ENCODE assay signal across 14 mouse cellular contexts in genomic region chr4:145267631-145268110, GRCm38 (mm10). TPM values are rescaled to one million over a fixed set of nuclear protein-coding genes. Genes with fewer than 3 reads are reported as not detected.
DNase-seq lines count a peak whose midpoint lies in the region; ATAC-seq and TF ChIP-seq lines count a peak whose summit lies in the region.
"Had no signal": no experiment of that assay in that cellular context is flagged by ENCODE, and none has a peak within 500 bp of the region (broad histone marks: within the 10 kb centered on the region; RNA-seq: fewer than 3 reads in every experiment).

No protein-coding gene starts in this region.

- H3K9me3 ChIP-seq in intestine, embryonic 16.5 days (ENCODE audit: control insufficient read depth, low read length): no peaks in the 10 kb centered on the region
- H3K9me3 ChIP-seq: hindbrain, embryonic 12.5 days had no signal

- WGBS in intestine, embryonic 16.5 days: 61% methylated on average over 4 of the region's 4 CpGs

- no peak for TF ChIP-seq CTCF in brain, embryonic 14.5 days (IDR thresholded peaks at IDR 0.05; ENCODE audit: borderline replicate concordance, extremely low read depth, insufficient read depth, insufficient read length)

- no peak overlapping the region for H3K9ac ChIP-seq in intestine, embryonic 16.5 days (ENCODE audit: low read depth, low read length)
- H3K9ac ChIP-seq: hindbrain, embryonic 12.5 days had no signal

- H3K4me1 ChIP-seq in intestine, embryonic 16.5 days (ENCODE audit: control insufficient read depth, insufficient read depth, low read length): peaks cover 5% of the 10 kb centered on the region; the same call in 1 of the 2 replicates
- H3K4me1 ChIP-seq: hindbrain, embryonic 12.5 days had no signal

- no peak for TF ChIP-seq POLR2A in brain, embryonic 14.5 days (IDR thresholded peaks at IDR 0.05; ENCODE audit: borderline replicate concordance, extremely low read depth, insufficient read depth, insufficient read length, poor library complexity, severe bottlenecking)

- no peak for ATAC-seq in intestine, embryonic 16.5 days

- H3K27me3 ChIP-seq in intestine, embryonic 16.5 days (replicated peaks; ENCODE audit: control insufficient read depth, insufficient read depth, low read length): no peaks in the 10 kb centered on the region
- H3K27me3 ChIP-seq: CH12.LX; hindbrain, embryonic 12.5 days had no signal

- no peaks in the 10 kb centered on the region for H3K36me3 ChIP-seq in intestine, embryonic 16.5 days (ENCODE audit: control insufficient read depth, insufficient read depth, low read length)
- H3K36me3 ChIP-seq: hindbrain, embryonic 12.5 days had no signal

- H3K27ac ChIP-seq in intestine, embryonic 16.5 days (ENCODE audit: low read length): no peak overlapping the region
- H3K27ac ChIP-seq: heart, adult 2 months; hindbrain, embryonic 12.5 days had no signal

- DNase-seq in gastrocnemius, postnatal 25 days: peak; percentile 20
- DNase-seq in gastrocnemius, adult 8-10 months (ENCODE audit: low spot score in 2 of 2): no peak
- peak; percentile 92 for DNase-seq in 416B (ENCODE audit: low read depth)
- DNase-seq in brain, embryonic 14.5 days (ENCODE audit: low read depth): peak; percentile 2
- DNase-seq in lung, postnatal 36 days: peak; percentile 73
- DNase-seq in embryo, embryonic 11 days: no peak
- no peak for DNase-seq in gastrocnemius, adult 18-20 months (ENCODE audit: low spot score)
- DNase-seq: cerebellum, adult 8-10 months; heart, adult 2 months had no signal

- no peak overlapping the region for H3K4me3 ChIP-seq in intestine, embryonic 16.5 days (ENCODE audit: low read length)
- H3K4me3 ChIP-seq: erythroblast, embryonic 14.5 days; heart, adult 2 months; hindbrain, embryonic 12.5 days had no signal

- H3K4me2 ChIP-seq in intestine, embryonic 16.5 days (ENCODE audit: low read depth, low read length): no peak overlapping the region
- H3K4me2 ChIP-seq: hindbrain, embryonic 12.5 days; midbrain, embryonic 11.5 days had no signal

RNA-seq across cellular contexts. Expression of gene Tnfrsf1b, which starts 21.0 kb away (rescaled TPM):
- 1 to 10 TPM; 2.2 to 3.7 TPM for total RNA-seq in gastrocnemius, postnatal 25 days (2021)
- 1 to 10 TPM; 1.4 to 1.8 (median 1.6) TPM for total RNA-seq in gastrocnemius, adult 8-10 months (2022)
- 2.2 and 3.4 TPM in 2 replicates for polyA plus RNA-seq in brain, embryonic 14.5 days (2012; rRNA removed)
- 1 to 10 TPM; 1.5 to 2.9 TPM for total RNA-seq in gastrocnemius, adult 18-20 months (2021)
- polyA plus RNA-seq in intestine, embryonic 16.5 days (2015; fragmentation: Nextera tagmentation; extraction: Ambion mirVana): 6.0 and 6.3 TPM in 2 replicates

RNA-seq across cellular contexts. Expression of gene Tnfrsf8, which starts 47.3 kb away (rescaled TPM):
- total RNA-seq in gastrocnemius, postnatal 25 days (2021): under 1 TPM in 1 of 2 experiments, not detected in 1; 0.08 TPM
- under 1 TPM in 2 of 4 experiments, not detected in 2; 0.09 to 0.11 TPM for total RNA-seq in gastrocnemius, adult 8-10 months (2022)
- polyA plus RNA-seq in brain, embryonic 14.5 days (2012; rRNA removed): 0.30 and 0.40 TPM in 2 replicates
- not detected for total RNA-seq in gastrocnemius, adult 18-20 months (2021)
- polyA plus RNA-seq in intestine, embryonic 16.5 days (2015; fragmentation: Nextera tagmentation; extraction: Ambion mirVana): 0.04 TPM in 1 of 2 replicates, not detected in the other
- polyA plus RNA-seq: erythroblast, embryonic 14.5 days had no signal

Comparison
In these comparisons a context has a peak if more than half of its experiments do, and no peak if none do; other contexts are left out.
1. DNase-seq: peak in gastrocnemius, postnatal 25 days (single experiment), 416B (single experiment), brain, embryonic 14.5 days (single experiment) and lung, postnatal 36 days (single experiment); none in gastrocnemius, adult 8-10 months (0 of 2), embryo, embryonic 11 days (single experiment) and gastrocnemius, adult 18-20 months (single experiment).